Mouse (Mus musculus) stomach, embryonic 16.5 days (tissue): Measurements from ENCODE around the gene Dlk1. TPM values are rescaled to one million over a fixed set of nuclear protein-coding genes. Genes with fewer than 3 reads are reported as not detected.
A peak's percentile ranks its signal among the peaks of the same experiment; 100 is the strongest.

Experiments used
- ATAC-seq: fragments of 200-750 bp; cut with Nextera tagmentation; 2 replicates; pipeline ENCODE4 v1.8.0; 2017; ENCODE audit warnings: moderate number of reproducible peaks, moderate TSS enrichment; ENCODE audit not compliant: insufficient read depth, low FRiP score
- H3K27ac ChIP-seq: fragments of 300-500 bp; sonication (generic); 2 replicates; pipeline ENCODE4 v1.5.1; 2014; ENCODE audit warnings: low read length
- H3K27me3 ChIP-seq: fragments of 300-500 bp; sonication (generic); 2 replicates; pipeline ENCODE4 v1.6.1; 2014; ENCODE audit warnings: low read length, control low read depth, mixed read lengths; ENCODE audit not compliant: control insufficient read depth, insufficient read depth
- H3K36me3 ChIP-seq: fragments of 300-500 bp; sonication (generic); 2 replicates; pipeline ENCODE4 v1.6.1; 2014; ENCODE audit warnings: low read length; ENCODE audit not compliant: control insufficient read depth, insufficient read depth
- H3K4me1 ChIP-seq: fragments of 300-500 bp; sonication (generic); 2 replicates; pipeline ENCODE4 v1.6.1; 2014; ENCODE audit warnings: low read length, control low read depth, mixed read lengths; ENCODE audit not compliant: control insufficient read depth, insufficient read depth
- H3K4me2 ChIP-seq: fragments of 300-500 bp; sonication (generic); 2 replicates; pipeline ENCODE4 v1.6.1; 2014; ENCODE audit warnings: low read depth, low read length, mixed read lengths
- H3K4me3 ChIP-seq: fragments of 300-500 bp; sonication (generic); replicated peaks from 2 replicates; pipeline ENCODE4 v1.5.1; 2014; ENCODE audit warnings: mild to moderate bottlenecking, low read length
- H3K9ac ChIP-seq: fragments of 300-500 bp; sonication (generic); 2 replicates; pipeline ENCODE4 v1.6.1; 2014; ENCODE audit warnings: low read length
- H3K9me3 ChIP-seq: fragments of 300-500 bp; sonication (generic); replicated peaks from 2 replicates; pipeline ENCODE4 v1.6.1; 2016; ENCODE audit warnings: low read length, control low read depth; ENCODE audit not compliant: control insufficient read depth
- WGBS: fragments of 180-500 bp; shearing (Covaris S2); extraction: QIAGEN DNeasy Blood & Tissue Kit; methylation state at CpG from one replicate; pipeline ENCODE4 v1.1.7; 2014; 5-methylcytosine and 5-hydroxymethylcytosine counted together
- polyA plus RNA-seq: library from polyadenylated mRNA; unstranded; fragments of >200 nt; fragmentation: Nextera tagmentation; extraction: Ambion mirVana; gene quantifications from 2 replicates; pipeline ENCODE4 v1.2.1, GENCODE M21; 2015

The Dlk1 gene
- polyA plus RNA-seq: 449 and 542 TPM in 2 replicates

DNA sequence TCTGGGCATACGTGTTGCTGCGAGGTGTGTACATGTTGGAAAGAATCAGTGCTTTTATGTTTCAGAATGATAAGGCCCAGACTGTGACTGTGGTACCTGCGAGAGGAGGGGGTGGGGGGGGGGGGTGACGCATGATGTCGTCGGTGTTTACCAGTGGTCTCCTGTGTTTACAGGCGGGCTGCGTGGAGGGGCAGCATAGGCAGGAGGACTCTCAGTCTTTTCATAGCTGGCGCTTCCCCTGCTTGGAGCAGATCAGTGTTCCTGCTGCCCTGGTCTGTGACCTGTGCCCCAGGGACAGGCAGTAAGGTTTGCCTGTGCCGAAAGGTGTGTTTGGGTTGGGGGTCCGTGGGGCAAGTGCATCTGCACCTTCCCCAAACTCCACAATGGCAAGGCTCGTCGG, at the start of gene Dlk1:
Dlk1 (plus strand) TSS at position 232 of the 400 bp plus-strand sequence.
- H3K27me3 ChIP-seq: peaks cover 33% of the 10 kb centered on the region
- WGBS: 14% methylated on average over 13 of the region's 13 CpGs
- H3K36me3 ChIP-seq: no peaks in the 10 kb centered on the region
- peak within 1 kb of the TSS; percentile 77 for H3K9ac ChIP-seq
- H3K4me1 ChIP-seq: peaks cover 31% of the 10 kb centered on the region
- no peak for ATAC-seq
- H3K27ac ChIP-seq: peak within 1 kb of the TSS; percentile 36
- H3K4me2 ChIP-seq: peak within 1 kb of the TSS; percentile 85
- no peaks in the 10 kb centered on the region for H3K9me3 ChIP-seq
- H3K4me3 ChIP-seq: peak within 1 kb of the TSS; percentile 57

DNA sequence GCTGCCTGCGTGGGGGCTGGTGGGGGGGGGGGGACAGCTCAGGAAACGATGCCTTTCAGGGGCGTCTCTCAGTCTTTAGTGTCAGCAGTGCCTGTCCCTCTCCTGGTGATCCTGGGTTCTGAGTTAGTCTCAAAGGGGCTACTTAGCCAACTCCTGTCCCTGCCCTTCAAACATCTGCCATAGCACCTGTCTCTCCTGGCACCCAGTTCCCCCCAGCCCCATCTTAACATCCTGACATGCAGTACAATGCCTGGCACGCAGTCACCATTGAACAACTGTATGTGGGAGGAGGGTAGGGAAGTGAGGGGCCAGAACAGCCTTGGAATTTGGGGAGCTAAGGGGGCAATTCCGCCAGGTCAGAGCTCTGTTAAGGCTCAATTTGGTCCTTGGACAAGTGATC, 49.7 kb upstream of the Dlk1 start:
- H3K27ac ChIP-seq: peak overlapping the region; percentile 96
- H3K4me1 ChIP-seq: peaks cover 63% of the 10 kb centered on the region
- no peak overlapping the region; the same call in 1 of the 2 replicates for H3K4me2 ChIP-seq
- no peaks in the 10 kb centered on the region for H3K9me3 ChIP-seq
- H3K4me3 ChIP-seq: no peak overlapping the region
- 37% methylated on average over 5 of the region's 5 CpGs for WGBS
- no peaks in the 10 kb centered on the region for H3K27me3 ChIP-seq
- ATAC-seq: no peak
- peak overlapping the region; percentile 54; the same call in 1 of the 2 replicates for H3K9ac ChIP-seq
- no peaks in the 10 kb centered on the region for H3K36me3 ChIP-seq

DNA sequence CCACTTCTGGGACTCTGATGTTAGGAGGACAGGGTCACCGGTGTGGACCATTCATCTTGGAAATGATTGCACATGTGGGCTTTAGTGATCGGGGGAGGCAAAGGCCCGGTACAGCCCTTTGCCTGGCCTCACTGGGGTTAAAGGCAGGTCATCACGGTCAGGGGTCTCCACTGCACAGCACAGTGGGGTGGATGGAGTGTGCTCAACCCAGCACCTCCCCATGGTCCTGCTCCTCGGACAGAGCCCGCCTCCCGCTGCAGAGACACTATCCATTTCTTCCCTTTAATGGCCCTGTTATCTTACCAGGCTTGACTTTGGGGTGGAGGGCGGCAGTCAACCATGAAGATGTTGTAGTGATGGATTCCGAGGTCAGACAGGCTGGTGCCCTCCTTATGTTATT, 48.9 kb upstream of the Dlk1 start:
- Histone ChIP-seq H3K4me2 (no peak overlapping the region), H3K4me1 (peaks cover 62% of the 10 kb centered on the region), H3K27ac (no peak overlapping the region), H3K36me3 (no peaks in the 10 kb centered on the region), H3K9me3 (no peaks in the 10 kb centered on the region), H3K4me3 (no peak overlapping the region), H3K9ac (0 out of 2 replicates have a peak overlapping the region, but pooled peaks have one; percentile 54), H3K27me3 (no peaks in the 10 kb centered on the region)
- ATAC-seq: no peak
- WGBS: 57% methylated on average over 9 of the region's 9 CpGs

- Histone ChIP-seq H3K36me3 (no peaks in the 10 kb centered on the region), H3K9me3 (no peaks in the 10 kb centered on the region), H3K4me2 (no peak overlapping the region), H3K4me1 (peaks cover 53% of the 10 kb centered on the region), H3K27ac (no peak overlapping the region), H3K27me3 (no peaks in the 10 kb centered on the region), H3K4me3 (no peak overlapping the region), H3K9ac (no peak overlapping the region)
- 51% methylated on average over 3 of the region's 3 CpGs for WGBS
- ATAC-seq: no peak
Observed at GRCm38 (mm10) chr12:109406018-109406417, 46.6 kb upstream of the Dlk1 start.

- H3K4me3 ChIP-seq: no peak overlapping the region
- WGBS: 24% methylated on average over 11 of the region's 11 CpGs
- no peak for ATAC-seq
- H3K9me3 ChIP-seq: no peaks in the 10 kb centered on the region
- H3K4me1 ChIP-seq: peaks cover 51% of the 10 kb centered on the region
- no peaks in the 10 kb centered on the region for H3K27me3 ChIP-seq
- H3K4me2 ChIP-seq: no peak overlapping the region
- peak overlapping the region; percentile 91 for H3K27ac ChIP-seq
- H3K36me3 ChIP-seq: no peaks in the 10 kb centered on the region
- peak overlapping the region; percentile 33 for H3K9ac ChIP-seq
Observed at GRCm38 (mm10) chr12:109410723-109411122, 41.9 kb upstream of the Dlk1 start.

DNA sequence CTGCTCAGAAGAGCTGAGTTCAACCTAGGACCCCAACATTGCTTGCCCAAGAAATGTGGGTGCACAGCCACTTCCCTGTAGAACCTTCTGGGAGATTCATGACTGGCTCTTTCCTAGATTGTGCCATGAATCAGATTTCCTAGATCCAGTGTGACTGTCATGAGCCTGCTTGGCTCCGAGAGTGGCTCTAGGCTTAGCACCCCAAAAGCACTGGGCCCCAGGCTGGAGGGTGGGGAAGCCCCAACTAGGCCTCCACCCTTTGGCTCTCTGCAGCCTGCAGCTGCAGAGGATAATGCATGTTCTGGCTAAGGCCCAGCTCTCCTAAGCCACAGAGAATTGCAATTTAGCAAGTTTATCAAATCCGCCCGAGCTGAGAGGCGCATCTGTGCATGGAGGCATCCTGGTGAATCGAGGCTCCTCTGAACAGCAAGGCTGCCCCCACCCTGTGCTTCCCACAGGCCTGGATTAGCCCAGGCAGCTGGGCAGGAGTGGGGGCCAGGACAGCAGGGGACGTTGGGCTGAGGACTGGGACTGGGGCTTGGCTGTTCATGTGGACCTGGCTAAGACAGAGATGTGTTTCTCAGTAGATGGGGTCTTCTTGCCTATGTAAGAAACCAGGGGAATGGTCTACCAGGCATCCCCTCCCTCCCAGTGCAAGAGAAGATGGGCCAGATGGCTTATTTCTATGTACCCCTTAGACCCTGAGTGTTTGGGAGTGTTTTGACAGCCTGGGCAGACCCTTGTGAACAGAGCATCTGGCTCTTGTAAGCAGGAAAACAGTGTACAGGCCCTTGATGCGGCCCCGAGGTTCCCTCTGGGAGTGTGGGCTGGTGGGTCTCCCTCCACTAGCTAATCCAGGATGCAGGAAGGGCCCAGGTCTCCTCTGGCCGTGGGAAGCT, 41.2 kb upstream of the Dlk1 start:
- peak overlapping the region; percentile 33 for H3K9ac ChIP-seq
- no peaks in the 10 kb centered on the region for H3K36me3 ChIP-seq
- ATAC-seq: peak; percentile 59
- WGBS: 33% methylated on average over 9 of the region's 9 CpGs
- H3K4me2 ChIP-seq: no peak overlapping the region
- no peaks in the 10 kb centered on the region for H3K27me3 ChIP-seq
- H3K27ac ChIP-seq: peak overlapping the region; percentile 91
- H3K4me3 ChIP-seq: no peak overlapping the region
- H3K4me1 ChIP-seq: peaks cover 47% of the 10 kb centered on the region
- H3K9me3 ChIP-seq: no peaks in the 10 kb centered on the region

DNA sequence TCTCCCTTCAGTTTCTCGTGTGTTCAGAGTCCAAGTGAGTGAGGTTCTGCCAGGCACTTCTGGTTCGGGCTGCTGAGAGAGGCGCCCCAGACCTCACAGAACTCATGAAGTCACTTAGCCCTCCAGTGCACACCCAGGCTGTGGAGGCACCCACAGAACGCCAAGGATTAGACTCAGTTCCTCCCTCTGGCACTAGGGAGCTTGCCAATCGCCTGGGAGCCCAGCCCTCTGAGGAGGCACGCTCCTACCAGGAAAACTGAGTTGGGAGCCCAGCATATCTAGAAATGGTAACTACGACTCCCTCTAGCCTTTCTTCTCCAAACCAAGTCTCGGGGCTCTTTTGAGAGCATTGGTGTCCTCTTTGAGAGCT, 40.6 kb upstream of the Dlk1 start:
- H3K36me3 ChIP-seq: no peaks in the 10 kb centered on the region
- no peak overlapping the region for H3K4me2 ChIP-seq
- peak; percentile 27 for ATAC-seq
- H3K27me3 ChIP-seq: no peaks in the 10 kb centered on the region
- H3K9me3 ChIP-seq: no peaks in the 10 kb centered on the region
- H3K4me1 ChIP-seq: peaks cover 54% of the 10 kb centered on the region
- H3K4me3 ChIP-seq: no peak overlapping the region
- peak overlapping the region; percentile 33 for H3K9ac ChIP-seq
- WGBS: 38% methylated on average over 8 of the region's 8 CpGs
- peak overlapping the region; percentile 91 for H3K27ac ChIP-seq

- H3K4me2 ChIP-seq: 0 out of 2 replicates have a peak overlapping the region, but pooled peaks have one; percentile 0
- no peaks in the 10 kb centered on the region for H3K27me3 ChIP-seq
- peak; percentile 44; the same call in 1 of the 2 replicates for ATAC-seq
Observed at GRCm38 (mm10) chr12:109412675-109413074, 39.9 kb upstream of the Dlk1 start.

GRCm38 (mm10) chr12:109413321-109413720, 39.3 kb upstream of the Dlk1 start:
- H3K27me3 ChIP-seq: no peaks in the 10 kb centered on the region
- H3K4me3 ChIP-seq: no peak overlapping the region
- 0 out of 2 replicates have a peak overlapping the region, but pooled peaks have one; percentile 0 for H3K4me2 ChIP-seq
- ATAC-seq: no peak
- WGBS: 59% methylated on average over 4 of the region's 4 CpGs
- no peaks in the 10 kb centered on the region for H3K9me3 ChIP-seq
- H3K27ac ChIP-seq: peak overlapping the region; percentile 91
- H3K36me3 ChIP-seq: no peaks in the 10 kb centered on the region
- peaks cover 62% of the 10 kb centered on the region for H3K4me1 ChIP-seq
- 0 out of 2 replicates have a peak overlapping the region, but pooled peaks have one; percentile 15 for H3K9ac ChIP-seq

More at GRCm38 (mm10) chr12:109412675-109413074, 39.9 kb upstream of the Dlk1 start:
- no peaks in the 10 kb centered on the region for H3K36me3 ChIP-seq
- peak overlapping the region; percentile 91 for H3K27ac ChIP-seq
- no peak overlapping the region for H3K4me3 ChIP-seq
- no peaks in the 10 kb centered on the region for H3K9me3 ChIP-seq
- peak overlapping the region; percentile 33 for H3K9ac ChIP-seq
- WGBS: 14% methylated on average over 5 of the region's 5 CpGs
- peaks cover 57% of the 10 kb centered on the region for H3K4me1 ChIP-seq
